In the genomic region with DNA sequence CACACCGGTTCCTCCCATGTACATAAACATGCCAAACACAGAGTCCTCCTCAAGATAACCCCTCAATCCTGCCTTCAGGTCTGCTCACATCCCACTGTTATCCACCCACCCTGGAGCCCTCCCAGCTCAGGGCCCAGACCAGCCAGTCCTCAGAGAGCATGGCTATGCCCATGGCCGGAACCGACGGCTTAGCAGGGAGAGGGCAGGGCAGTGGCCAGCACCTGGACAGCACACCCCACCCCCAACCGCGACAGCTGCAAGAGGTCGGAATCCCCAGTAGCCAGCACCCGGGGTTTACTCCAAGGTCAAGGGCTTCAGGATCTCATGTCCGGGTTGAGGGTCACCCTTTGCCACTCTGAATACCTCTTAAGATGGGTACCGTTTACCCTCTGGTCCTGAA, we compare ENCODE assay signal across 24 mouse cellular contexts. TPM values are rescaled to one million over a fixed set of nuclear protein-coding genes. Genes with fewer than 3 reads are reported as not detected.
DNase-seq lines count a peak whose midpoint lies in the region; ATAC-seq lines count a peak whose summit lies in the region.
"Had no signal": no experiment of that assay in that cellular context is flagged by ENCODE, and none has a peak within 500 bp of the region (broad histone marks: within the 10 kb centered on the region; RNA-seq: fewer than 3 reads in every experiment).

No protein-coding gene starts in this region.

- peaks cover 72% of the 10 kb centered on the region for H3K27me3 ChIP-seq in heart, embryonic 13.5 days (replicated peaks)
- peaks cover 18% of the 10 kb centered on the region for H3K27me3 ChIP-seq in embryonic facial prominence, embryonic 11.5 days (ENCODE audit: control insufficient read depth, insufficient read depth, low read length)
- peaks cover 47% of the 10 kb centered on the region for H3K27me3 ChIP-seq in limb, embryonic 12.5 days

- H3K9ac ChIP-seq in heart, embryonic 13.5 days = 0 out of 2 replicates have a peak overlapping the region, but pooled peaks have one; percentile 17
- H3K9ac ChIP-seq in embryonic facial prominence, embryonic 11.5 days (replicated peaks; ENCODE audit: low read length) = 0 out of 2 replicates have a peak overlapping the region, but pooled peaks have one; percentile 9
- H3K9ac ChIP-seq in limb, embryonic 12.5 days (replicated peaks) = peak overlapping the region; percentile 23; the same call in 1 of the 2 replicates
- H3K9ac ChIP-seq: embryonic facial prominence, embryonic 12.5 days; forebrain, embryonic 13.5 days; forebrain, postnatal 0 days; heart, embryonic 12.5 days; hindbrain, embryonic 14.5 days; intestine, embryonic 15.5 days had no signal

- no peaks in the 10 kb centered on the region for H3K36me3 ChIP-seq in heart, embryonic 13.5 days
- no peaks in the 10 kb centered on the region for H3K36me3 ChIP-seq in embryonic facial prominence, embryonic 11.5 days (replicated peaks; ENCODE audit: control insufficient read depth, insufficient read depth, low read depth, low read length)
- H3K36me3 ChIP-seq in limb, embryonic 12.5 days = no peaks in the 10 kb centered on the region
- H3K36me3 ChIP-seq: embryonic facial prominence, embryonic 12.5 days; heart, embryonic 12.5 days; intestine, embryonic 15.5 days had no signal

- no peak overlapping the region for H3K27ac ChIP-seq in heart, embryonic 13.5 days (replicated peaks)
- H3K27ac ChIP-seq in embryonic facial prominence, embryonic 11.5 days (replicated peaks; ENCODE audit: low read depth, low read length) = no peak overlapping the region
- H3K27ac ChIP-seq in limb, embryonic 12.5 days = no peak overlapping the region
- H3K27ac ChIP-seq: embryonic facial prominence, embryonic 12.5 days; forebrain, embryonic 13.5 days; heart, adult 2 months; hindbrain, embryonic 14.5 days; intestine, embryonic 15.5 days had no signal

- 55% methylated on average over 10 of the region's 10 CpGs for WGBS in heart, embryonic 13.5 days
- 31% methylated on average over 10 of the region's 10 CpGs for WGBS in embryonic facial prominence, embryonic 11.5 days
- WGBS in limb, embryonic 12.5 days = 35% methylated on average over 10 of the region's 10 CpGs

- H3K4me3 ChIP-seq in heart, embryonic 13.5 days = no peak overlapping the region
- no peak overlapping the region for H3K4me3 ChIP-seq in embryonic facial prominence, embryonic 11.5 days (ENCODE audit: low read depth, low read length)
- no peak overlapping the region for H3K4me3 ChIP-seq in limb, embryonic 12.5 days (replicated peaks)
- H3K4me3 ChIP-seq: embryonic facial prominence, embryonic 12.5 days; forebrain, embryonic 13.5 days; heart, adult 2 months; heart, embryonic 12.5 days; intestine, embryonic 15.5 days had no signal

- H3K4me2 ChIP-seq in heart, embryonic 13.5 days = no peak overlapping the region
- no peak overlapping the region for H3K4me2 ChIP-seq in embryonic facial prominence, embryonic 11.5 days (ENCODE audit: low read depth, low read length)
- no peak overlapping the region for H3K4me2 ChIP-seq in limb, embryonic 12.5 days
- H3K4me2 ChIP-seq: embryonic facial prominence, embryonic 12.5 days; forebrain, embryonic 13.5 days; heart, embryonic 12.5 days; hindbrain, embryonic 14.5 days; intestine, embryonic 15.5 days had no signal

- H3K9me3 ChIP-seq in heart, embryonic 13.5 days = no peaks in the 10 kb centered on the region
- H3K9me3 ChIP-seq in embryonic facial prominence, embryonic 11.5 days (replicated peaks; ENCODE audit: control insufficient read depth, low read length) = no peaks in the 10 kb centered on the region
- no peaks in the 10 kb centered on the region for H3K9me3 ChIP-seq in limb, embryonic 12.5 days
- H3K9me3 ChIP-seq: embryonic facial prominence, embryonic 12.5 days; forebrain, embryonic 13.5 days; heart, embryonic 12.5 days; intestine, embryonic 15.5 days had no signal

- DNase-seq in gastrocnemius, adult 18-20 months (ENCODE audit: low spot score) = peak; percentile 17
- no peak for DNase-seq in gastrocnemius, postnatal 10 days
- no peak for DNase-seq in heart, adult 9 months (ENCODE audit: low spot score in 2 of 2)
- DNase-seq in embryonic facial prominence, embryonic 11.5 days (ENCODE audit: low spot score) = no peak
- no peak for DNase-seq in embryo, embryonic 10 days (ENCODE audit: low spot score)
- DNase-seq in cerebellum, adult 8-10 months = no peak
- DNase-seq: adrenal gland, postnatal 10 days; cerebellum, adult 11-12 months; cerebellum, adult 9-11 months; cerebellum, postnatal 36 days; forebrain, postnatal 0 days; heart, adult 2 months; heart, postnatal 4 days; kidney, adult 2 months had no signal

- peaks cover 23% of the 10 kb centered on the region for H3K4me1 ChIP-seq in heart, embryonic 13.5 days
- peaks cover 7% of the 10 kb centered on the region for H3K4me1 ChIP-seq in embryonic facial prominence, embryonic 11.5 days (ENCODE audit: control insufficient read depth, insufficient read depth, low read length)
- H3K4me1 ChIP-seq in limb, embryonic 12.5 days (replicated peaks) = peaks cover 29% of the 10 kb centered on the region

- no peak for ATAC-seq in heart, embryonic 13.5 days (ENCODE audit: extremely low read depth, insufficient number of reproducible peaks, low FRiP score, low TSS enrichment)
- no peak for ATAC-seq in embryonic facial prominence, embryonic 11.5 days (replicated peaks; ENCODE audit: insufficient number of reproducible peaks, low FRiP score, low TSS enrichment, low read depth)
- no peak for ATAC-seq in limb, embryonic 12.5 days (ENCODE audit: insufficient number of reproducible peaks, insufficient read depth, low FRiP score, low TSS enrichment, low read depth)
- ATAC-seq: forebrain, embryonic 13.5 days; forebrain, postnatal 0 days; intestine, embryonic 15.5 days had no signal

RNA-seq across cellular contexts. Expression of a gene that starts 5.1 kb away (rescaled TPM):
- under 1 TPM; 0.41 to 0.50 TPM for total RNA-seq in gastrocnemius, adult 18-20 months (2021)
- total RNA-seq in gastrocnemius, postnatal 10 days (2021) = 1 to 10 TPM; 1.3 to 1.7 TPM
- not detected in 2 replicates for polyA plus RNA-seq in heart, embryonic 13.5 days (2015; fragmentation: Nextera tagmentation; extraction: Ambion mirVana)
- polyA plus RNA-seq in embryonic facial prominence, embryonic 11.5 days (2014; fragmentation: Nextera tagmentation; extraction: Ambion mirVana) = not detected in 2 replicates
- polyA plus RNA-seq in limb, embryonic 12.5 days (2016; fragmentation: Nextera tagmentation; extraction: Ambion mirVana) = 0.17 TPM in 1 of 2 replicates, not detected in the other
- total RNA-seq: heart, adult 2 months; heart, postnatal 4 days; MEL had no signal
- polyA plus RNA-seq: C2C12; heart, embryonic 12.5 days; heart, postnatal 0 days; hindbrain, embryonic 14.5 days had no signal

RNA-seq across cellular contexts. Expression of a gene that starts 31.1 kb away (rescaled TPM):
- total RNA-seq in gastrocnemius, adult 18-20 months (2021) = 1 to 10 TPM; 3.3 to 6.8 TPM
- total RNA-seq in gastrocnemius, postnatal 10 days (2021) = 1 to 10 TPM; 7.1 to 9.9 TPM
- 5.5 and 6.6 TPM in 2 replicates for polyA plus RNA-seq in heart, embryonic 13.5 days (2015; fragmentation: Nextera tagmentation; extraction: Ambion mirVana)
- 3.3 and 4.8 TPM in 2 replicates for polyA plus RNA-seq in embryonic facial prominence, embryonic 11.5 days (2014; fragmentation: Nextera tagmentation; extraction: Ambion mirVana)
- 8.0 and 8.7 TPM in 2 replicates for polyA plus RNA-seq in limb, embryonic 12.5 days (2016; fragmentation: Nextera tagmentation; extraction: Ambion mirVana)
